Mouse (Mus musculus): Measurements from ENCODE around the gene Rpl3.

Gene Rpl3

GRCm38 (mm10) chr15:80114414-80114813 is 22.7 kb upstream of the Rpl3 start:
- no peak for DNase-seq

- DNase-seq = no peak
Measured at GRCm38 (mm10) chr15:80112499-80112898, 20.8 kb upstream of the Rpl3 start.

GRCm38 (mm10) chr15:80111436-80111835 is 19.8 kb upstream of the Rpl3 start:
- DNase-seq = no peak

- DNase-seq = no peak
Measured at GRCm38 (mm10) chr15:80107575-80107974, 15.9 kb upstream of the Rpl3 start.

- DNase-seq = no peak
Measured at GRCm38 (mm10) chr15:80107143-80107542, 15.5 kb upstream of the Rpl3 start.

GRCm38 (mm10) chr15:80105490-80106410 is 14.1 kb upstream of the Rpl3 start:
- DNase-seq = no peak

GRCm38 (mm10) chr15:80102495-80102894 is 10.8 kb upstream of the Rpl3 start:
- DNase-seq = no peak

- no peak for DNase-seq
Measured at GRCm38 (mm10) chr15:80101503-80101902, 9.8 kb upstream of the Rpl3 start.

GRCm38 (mm10) chr15:80100871-80101270 is 9.2 kb upstream of the Rpl3 start:
- DNase-seq = no peak

- DNase-seq = no peak
Measured at GRCm38 (mm10) chr15:80100196-80100595, 8.5 kb upstream of the Rpl3 start.

- no peak for DNase-seq
Measured at GRCm38 (mm10) chr15:80099477-80099876, 7.8 kb upstream of the Rpl3 start.

- peak in 1 of 2 experiments; percentile 26 for DNase-seq
Measured at GRCm38 (mm10) chr15:80098809-80099208, 7.1 kb upstream of the Rpl3 start.

GRCm38 (mm10) chr15:80097999-80098461 is 6.4 kb upstream of the Rpl3 start:
- DNase-seq = no peak

GRCm38 (mm10) chr15:80096946-80097881 is 5.5 kb upstream of the Rpl3 start:
- peak; percentile 66 to 72 for DNase-seq

- no peak for DNase-seq
Measured at GRCm38 (mm10) chr15:80096406-80096805, 4.7 kb upstream of the Rpl3 start.

- no peak for DNase-seq
Measured at GRCm38 (mm10) chr15:80095596-80095995, 3.9 kb upstream of the Rpl3 start.

GRCm38 (mm10) chr15:80094201-80094600 is 2.5 kb upstream of the Rpl3 start:
- no peak for DNase-seq

GRCm38 (mm10) chr15:80092599-80092998 is 931 bp upstream of the Rpl3 start:
- DNase-seq = peak in 1 of 2 experiments; percentile 48

GRCm38 (mm10) chr15:80092041-80092441 is 373 bp upstream of the Rpl3 start:
- DNase-seq = no peak

GRCm38 (mm10) chr15:80090741-80091120 is 937 bp downstream of the Rpl3 start:
- DNase-seq = peak; percentile 44 to 56

GRCm38 (mm10) chr15:80090155-80090554 is 1.5 kb downstream of the Rpl3 start:
- no peak for DNase-seq

GRCm38 (mm10) chr15:80088637-80089036 is 3.0 kb downstream of the Rpl3 start:
- DNase-seq = peak; percentile 97

- no peak for DNase-seq
Measured at GRCm38 (mm10) chr15:80087406-80088012, 4.2 kb downstream of the Rpl3 start.
